Mouse (Mus musculus) skeletal muscle tissue, adult 2 months (tissue): ENCODE measurements at regions not wholly inside any gene's neighbourhood (a gene's known extent, or its start where the extent isn't known, plus 50 kb on each side); places are given as distances from the start of the nearest gene placed in this dataset.
"Not testable (repeated sequence)": the region's sequence is repeated elsewhere in the genome, so short reads cannot be mapped to it uniquely, and the experiment has no call there.

Experiments used
- DNase-seq: peaks from one replicate; pipeline ENCODE4 v3.0.0-alpha.2; 2012; ENCODE audit warnings: low read depth, low spot score

GRCm38 (mm10) chr17:16571403-16571802 is 492.5 kb upstream of the Zfp960 start:
- no peak for DNase-seq

- no peak for DNase-seq
Measured at GRCm38 (mm10) chr17:16588791-16589190, 475.1 kb upstream of the Zfp960 start.

- no peak for DNase-seq
Measured at GRCm38 (mm10) chr17:16599671-16600070, 464.2 kb upstream of the Zfp960 start.

- DNase-seq = no peak
Measured at GRCm38 (mm10) chr17:16612405-16612979, 451.4 kb upstream of the Zfp960 start.

GRCm38 (mm10) chr17:16621931-16622556 is 441.9 kb upstream of the Zfp960 start:
- DNase-seq = no peak

- no peak for DNase-seq
Measured at GRCm38 (mm10) chr17:16629854-16630253, 434.1 kb upstream of the Zfp960 start.

- no peak for DNase-seq
Measured at GRCm38 (mm10) chr17:16633426-16633825, 430.5 kb upstream of the Zfp960 start.

- peak; percentile 6 for DNase-seq
Measured at GRCm38 (mm10) chr17:16637463-16637862, 426.4 kb upstream of the Zfp960 start.

- no peak for DNase-seq
Measured at GRCm38 (mm10) chr17:16647942-16648341, 416.0 kb upstream of the Zfp960 start.

GRCm38 (mm10) chr17:16665253-16665652 is 398.7 kb upstream of the Zfp960 start:
- DNase-seq = peak; percentile 22

GRCm38 (mm10) chr17:16667606-16668005 is 396.3 kb upstream of the Zfp960 start:
- DNase-seq = no peak

GRCm38 (mm10) chr17:16704199-16704598 is 359.7 kb upstream of the Zfp960 start:
- DNase-seq = no peak

- DNase-seq = no peak
Measured at GRCm38 (mm10) chr17:16705890-16706289, 358.0 kb upstream of the Zfp960 start.

- no peak for DNase-seq
Measured at GRCm38 (mm10) chr17:16726904-16727303, 337.0 kb upstream of the Zfp960 start.

- no peak for DNase-seq
Measured at GRCm38 (mm10) chr17:16753090-16753489, 310.8 kb upstream of the Zfp960 start.

- not testable (repeated sequence) for DNase-seq
Measured at GRCm38 (mm10) chr17:16770587-16770986, 293.3 kb upstream of the Zfp960 start.

- DNase-seq = no peak
Measured at GRCm38 (mm10) chr17:16798316-16798715, 265.6 kb upstream of the Zfp960 start.

- no peak for DNase-seq
Measured at GRCm38 (mm10) chr17:16804986-16805385, 258.9 kb upstream of the Zfp960 start.

- DNase-seq = no peak
Measured at GRCm38 (mm10) chr17:16818421-16818820, 245.5 kb upstream of the Zfp960 start.

- DNase-seq = no peak
Measured at GRCm38 (mm10) chr17:16821716-16822115, 242.2 kb upstream of the Zfp960 start.

- no peak for DNase-seq
Measured at GRCm38 (mm10) chr17:16839152-16839551, 224.8 kb upstream of the Zfp960 start.

- no peak for DNase-seq
Measured at GRCm38 (mm10) chr17:16860771-16861170, 203.1 kb upstream of the Zfp960 start.

- peak; percentile 12 for DNase-seq
Measured at GRCm38 (mm10) chr17:16900791-16901190, 163.1 kb upstream of the Zfp960 start.

GRCm38 (mm10) chr17:16918191-16918590 is 145.7 kb upstream of the Zfp960 start:
- DNase-seq = no peak
